In genomic region chr11:66366809-66367685, GRCm38 (mm10) we compare ENCODE assay signal across 22 mouse cellular contexts.
DNase-seq lines count a peak whose midpoint lies in the region; ATAC-seq lines count a peak whose summit lies in the region.
"Had no signal": no experiment of that assay in that cellular context is flagged by ENCODE, and none has a peak within 500 bp of the region (broad histone marks: within the 10 kb centered on the region; RNA-seq: fewer than 3 reads in every experiment).

No protein-coding gene starts in this region.

- H3K4me2 ChIP-seq in neural tube, embryonic 13.5 days, result no peak overlapping the region
- no peak overlapping the region for H3K4me2 ChIP-seq in neural tube, embryonic 15.5 days
- H3K4me2 ChIP-seq: forebrain, embryonic 15.5 days; hindbrain, embryonic 15.5 days; intestine, embryonic 15.5 days; liver, embryonic 13.5 days; lung, embryonic 14.5 days; midbrain, embryonic 13.5 days had no signal

- no peaks in the 10 kb centered on the region for H3K27me3 ChIP-seq in neural tube, embryonic 13.5 days
- H3K27me3 ChIP-seq in neural tube, embryonic 15.5 days (replicated peaks), result no peaks in the 10 kb centered on the region
- H3K27me3 ChIP-seq: forebrain, embryonic 15.5 days; hindbrain, embryonic 15.5 days; intestine, embryonic 15.5 days; liver, embryonic 13.5 days; midbrain, embryonic 13.5 days had no signal

- H3K27ac ChIP-seq in neural tube, embryonic 13.5 days (replicated peaks), result no peak overlapping the region; the same call in 1 of the 2 replicates
- 0 out of 2 replicates have a peak overlapping the region, but pooled peaks have one; percentile 15 for H3K27ac ChIP-seq in neural tube, embryonic 15.5 days (replicated peaks)
- H3K27ac ChIP-seq: forebrain, embryonic 15.5 days; heart, adult 2 months; hindbrain, embryonic 15.5 days; intestine, embryonic 15.5 days; liver, embryonic 13.5 days; macrophage; midbrain, embryonic 13.5 days; stomach, postnatal 0 days had no signal

- ATAC-seq in neural tube, embryonic 13.5 days (ENCODE audit: low read depth), result 0 out of 2 replicates have a peak, but pooled peaks have one; percentile 36
- ATAC-seq in neural tube, embryonic 15.5 days (ENCODE audit: low FRiP score), result no peak
- ATAC-seq: forebrain, embryonic 15.5 days; intestine, embryonic 15.5 days; midbrain, embryonic 13.5 days had no signal

- no peak overlapping the region for H3K4me3 ChIP-seq in neural tube, embryonic 13.5 days
- no peak overlapping the region for H3K4me3 ChIP-seq in neural tube, embryonic 15.5 days (replicated peaks)
- H3K4me3 ChIP-seq: erythroblast, embryonic 14.5 days; forebrain, embryonic 15.5 days; heart, adult 2 months; hindbrain, embryonic 15.5 days; intestine, embryonic 15.5 days; liver, embryonic 13.5 days; midbrain, embryonic 13.5 days had no signal

- no peaks in the 10 kb centered on the region for H3K36me3 ChIP-seq in neural tube, embryonic 13.5 days
- no peaks in the 10 kb centered on the region for H3K36me3 ChIP-seq in neural tube, embryonic 15.5 days
- H3K36me3 ChIP-seq: forebrain, embryonic 15.5 days; hindbrain, embryonic 15.5 days; intestine, embryonic 15.5 days; liver, embryonic 13.5 days; midbrain, embryonic 13.5 days had no signal

- DNase-seq in embryo, embryonic 11 days, result peak; percentile 7
- DNase-seq in embryo, embryonic 10 days (ENCODE audit: low spot score), result no peak
- no peak for DNase-seq in neural tube, embryonic 10.5 days (ENCODE audit: extremely low spot score, low spot score)
- DNase-seq in gastrocnemius, postnatal 14 days, result peak; percentile 23
- DNase-seq in left cerebral cortex, postnatal 10 days (ENCODE audit: extremely low spot score in 1 of 2, low spot score in 2 of 2), result no peak
- DNase-seq in kidney, adult 9 months, result no peak
- DNase-seq: adrenal gland, postnatal 14 days; cerebellum, adult 11-12 months; cerebellum, postnatal 14 days; heart, adult 2 months; heart, postnatal 4 days; liver, embryonic 13.5 days; lung, embryonic 14.5 days had no signal

- intact Hi-C loops in gastrocnemius, postnatal 14 days (cut with DNase I; ENCODE audit: low total_unique reads), result no loop called here
- intact Hi-C loops in left cerebral cortex, postnatal 10 days (cut with DNase I), result no loop called here

- H3K9ac ChIP-seq in neural tube, embryonic 13.5 days, result no peak overlapping the region
- no peak overlapping the region for H3K9ac ChIP-seq in neural tube, embryonic 15.5 days (replicated peaks)
- H3K9ac ChIP-seq: forebrain, embryonic 15.5 days; hindbrain, embryonic 15.5 days; intestine, embryonic 15.5 days; liver, embryonic 13.5 days; lung, embryonic 14.5 days; midbrain, embryonic 13.5 days had no signal

- 59% methylated on average over 8 of the region's 8 CpGs for WGBS in neural tube, embryonic 13.5 days
- WGBS in neural tube, embryonic 15.5 days, result 51% methylated on average over 8 of the region's 8 CpGs

- peaks cover 10% of the 10 kb centered on the region; the same call in 1 of the 2 replicates for H3K4me1 ChIP-seq in neural tube, embryonic 13.5 days (replicated peaks)
- H3K4me1 ChIP-seq in neural tube, embryonic 15.5 days, result peaks cover 13% of the 10 kb centered on the region
- H3K4me1 ChIP-seq: forebrain, embryonic 15.5 days; intestine, embryonic 15.5 days; liver, embryonic 13.5 days had no signal

- H3K9me3 ChIP-seq in neural tube, embryonic 13.5 days, result no peaks in the 10 kb centered on the region
- no peaks in the 10 kb centered on the region for H3K9me3 ChIP-seq in neural tube, embryonic 15.5 days (replicated peaks)
- H3K9me3 ChIP-seq: forebrain, embryonic 15.5 days; hindbrain, embryonic 15.5 days; intestine, embryonic 15.5 days; liver, embryonic 13.5 days; midbrain, embryonic 13.5 days had no signal

Comparison
In these comparisons a context has a peak if more than half of its experiments do, and no peak if none do; other contexts are left out.
1. DNase-seq: peak in embryo, embryonic 11 days (single experiment) and gastrocnemius, postnatal 14 days (single experiment); none in embryo, embryonic 10 days (single experiment), neural tube, embryonic 10.5 days (single experiment), left cerebral cortex, postnatal 10 days (0 of 2) and kidney, adult 9 months (single experiment).